Mouse (Mus musculus): ENCODE measurements at regions not wholly inside any gene's neighbourhood (a gene's known extent, or its start where the extent isn't known, plus 50 kb on each side); places are given as distances from the start of the nearest gene placed in this dataset.

DNA sequence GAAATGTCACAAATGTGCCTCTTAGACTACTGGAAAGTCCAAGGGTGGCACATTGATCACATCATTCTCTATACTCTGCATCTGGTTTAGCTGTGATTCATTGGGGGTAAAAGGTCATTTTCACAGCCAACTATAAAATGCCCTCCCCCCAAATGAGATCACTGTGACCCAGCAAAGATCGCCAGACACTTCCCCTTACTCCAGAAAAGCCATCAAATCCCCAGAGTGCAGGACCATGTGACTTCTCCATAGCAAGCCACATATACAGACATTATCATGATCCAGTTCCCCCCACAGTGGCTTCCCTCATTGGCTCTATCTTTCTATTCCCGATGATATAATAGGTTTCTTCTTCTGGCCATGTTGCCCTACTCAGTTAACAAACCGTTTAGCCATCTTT is 163.6 kb upstream of the Map1b start:
- TF ChIP-seq GATA1 (IDR thresholded peaks at IDR 0.05; ENCODE audit: borderline replicate concordance, low read length) (no peak), FLI1 (IDR thresholded peaks at IDR 0.05; ENCODE audit: low read length) (no peak)

Measured in megakaryocyte, embryonic 14.5 days (primary cell).